Mouse (Mus musculus): ENCODE results near the gene Klhl29. TPM values are rescaled to one million over a fixed set of nuclear protein-coding genes. Genes with fewer than 3 reads are reported as not detected.

Gene Klhl29
- total and polyA plus RNA-seq, 3 experiments = 0.41 to 0.57 (median 0.42) TPM

- Histone ChIP-seq H3K27ac (no peak overlapping the region), H3K79me2 (replicated peaks; ENCODE audit: control insufficient read depth, insufficient read depth, low read length) (no peaks in the 10 kb centered on the region), H3K9ac (ENCODE audit: low read depth, low read length) (no peak overlapping the region), H3K4me1 (ENCODE audit: control insufficient read depth, insufficient read depth, low read length) (no peaks in the 10 kb centered on the region; the same call in none of the 2 replicates), H3K36me3 (ENCODE audit: control insufficient read depth, insufficient read depth, low read length) (no peaks in the 10 kb centered on the region), H3K4me3 (no peak overlapping the region), H3K27me3 (ENCODE audit: control insufficient read depth, insufficient read depth, low read length) (no peaks in the 10 kb centered on the region)
- 93% methylated on average over 2 of the region's 2 CpGs for WGBS
- intact Hi-C loops (cut with DNase I) = no loop called here
- DNase-seq = no peak
- TF ChIP-seq POLR2A (IDR thresholded peaks at IDR 0.05; ENCODE audit: insufficient read depth, low read depth, low read length) (no peak), CTCF (IDR thresholded peaks at IDR 0.05) (no peak), EP300 (IDR thresholded peaks at IDR 0.05; ENCODE audit: insufficient read depth, low read depth, low read length) (no peak)
Observed at GRCm38 (mm10) chr12:5252569-5252968, 122.9 kb downstream of the Klhl29 start.

GRCm38 (mm10) chr12:5250042-5250441 lies 125.4 kb downstream of the Klhl29 start:
- intact Hi-C loops (cut with DNase I) = no loop called here
- no peaks in the 10 kb centered on the region for H3K36me3 ChIP-seq (ENCODE audit: control insufficient read depth, insufficient read depth, low read length)
- H3K27me3 ChIP-seq (ENCODE audit: control insufficient read depth, insufficient read depth, low read length) = no peaks in the 10 kb centered on the region
- no peak overlapping the region for H3K4me3 ChIP-seq
- no peak overlapping the region for H3K27ac ChIP-seq
- 71% methylated on average over 7 of the region's 7 CpGs for WGBS
- H3K79me2 ChIP-seq (replicated peaks; ENCODE audit: control insufficient read depth, insufficient read depth, low read length) = no peaks in the 10 kb centered on the region
- no peak overlapping the region for H3K9ac ChIP-seq (ENCODE audit: low read depth, low read length)
- peaks cover 3% of the 10 kb centered on the region for H3K4me1 ChIP-seq (ENCODE audit: control insufficient read depth, insufficient read depth, low read length)
- TF ChIP-seq CTCF (IDR thresholded peaks at IDR 0.05) (no peak), EP300 (IDR thresholded peaks at IDR 0.05; ENCODE audit: insufficient read depth, low read depth, low read length) (no peak), POLR2A (IDR thresholded peaks at IDR 0.05; ENCODE audit: insufficient read depth, low read depth, low read length) (no peak)
- no peak for DNase-seq

GRCm38 (mm10) chr12:5249068-5249467 lies 126.4 kb downstream of the Klhl29 start:
- Histone ChIP-seq H3K9ac (ENCODE audit: low read depth, low read length) (no peak overlapping the region), H3K4me1 (ENCODE audit: control insufficient read depth, insufficient read depth, low read length) (peaks cover 4% of the 10 kb centered on the region), H3K79me2 (replicated peaks; ENCODE audit: control insufficient read depth, insufficient read depth, low read length) (no peaks in the 10 kb centered on the region), H3K4me3 (no peak overlapping the region), H3K27me3 (ENCODE audit: control insufficient read depth, insufficient read depth, low read length) (no peaks in the 10 kb centered on the region), H3K36me3 (ENCODE audit: control insufficient read depth, insufficient read depth, low read length) (no peaks in the 10 kb centered on the region), H3K27ac (no peak overlapping the region)
- DNase-seq = no peak
- intact Hi-C loops (cut with DNase I) = loop anchor here (5.0 to 10.0 kb wide), 2 partner anchors 104 to 163 kb away; no protein-coding TSS in a partner anchor
- TF ChIP-seq EP300 (IDR thresholded peaks at IDR 0.05; ENCODE audit: insufficient read depth, low read depth, low read length) (no peak), POLR2A (IDR thresholded peaks at IDR 0.05; ENCODE audit: insufficient read depth, low read depth, low read length) (no peak), CTCF (IDR thresholded peaks at IDR 0.05) (no peak)
- WGBS = 92% methylated on average over 13 of the region's 13 CpGs

- Histone ChIP-seq H3K9ac (ENCODE audit: low read depth, low read length) (no peak overlapping the region), H3K79me2 (replicated peaks; ENCODE audit: control insufficient read depth, insufficient read depth, low read length) (no peaks in the 10 kb centered on the region), H3K27me3 (ENCODE audit: control insufficient read depth, insufficient read depth, low read length) (no peaks in the 10 kb centered on the region), H3K4me3 (no peak overlapping the region), H3K4me1 (ENCODE audit: control insufficient read depth, insufficient read depth, low read length) (peaks cover 4% of the 10 kb centered on the region), H3K27ac (no peak overlapping the region), H3K36me3 (ENCODE audit: control insufficient read depth, insufficient read depth, low read length) (no peaks in the 10 kb centered on the region)
- 21% methylated on average over 6 of the region's 6 CpGs for WGBS
- intact Hi-C loops (cut with DNase I) = loop anchor here (5.0 to 10.0 kb wide), 2 partner anchors 103 to 165 kb away; no protein-coding TSS in a partner anchor
- TF ChIP-seq CTCF (IDR thresholded peaks at IDR 0.05) (peak; percentile 30; the same call in 1 of the 2 replicates), POLR2A (IDR thresholded peaks at IDR 0.05; ENCODE audit: insufficient read depth, low read depth, low read length) (no peak), EP300 (IDR thresholded peaks at IDR 0.05; ENCODE audit: insufficient read depth, low read depth, low read length) (peak; percentile 54; the same call in 1 of the 2 replicates)
- no peak for DNase-seq
Observed at GRCm38 (mm10) chr12:5247505-5247904, 128.0 kb downstream of the Klhl29 start.

- intact Hi-C loops (cut with DNase I) = loop anchor here (5.0 to 10.0 kb wide), 2 partner anchors 102 to 165 kb away; no protein-coding TSS in a partner anchor
- Histone ChIP-seq H3K27me3 (ENCODE audit: control insufficient read depth, insufficient read depth, low read length) (no peaks in the 10 kb centered on the region), H3K9ac (ENCODE audit: low read depth, low read length) (no peak overlapping the region), H3K27ac (no peak overlapping the region), H3K79me2 (replicated peaks; ENCODE audit: control insufficient read depth, insufficient read depth, low read length) (no peaks in the 10 kb centered on the region), H3K36me3 (ENCODE audit: control insufficient read depth, insufficient read depth, low read length) (no peaks in the 10 kb centered on the region), H3K4me3 (no peak overlapping the region), H3K4me1 (ENCODE audit: control insufficient read depth, insufficient read depth, low read length) (peaks cover 4% of the 10 kb centered on the region)
- DNase-seq = peak in 1 of 2 experiments; percentile 19
- no peak for TF ChIP-seq CTCF (IDR thresholded peaks at IDR 0.05)
- TF ChIP-seq EP300 (IDR thresholded peaks at IDR 0.05; ENCODE audit: insufficient read depth, low read depth, low read length) = no peak
- no peak for TF ChIP-seq POLR2A (IDR thresholded peaks at IDR 0.05; ENCODE audit: insufficient read depth, low read depth, low read length)
- WGBS = 52% methylated on average over 15 of the region's 15 CpGs
Observed at GRCm38 (mm10) chr12:5246721-5247341, 128.7 kb downstream of the Klhl29 start.

DNA sequence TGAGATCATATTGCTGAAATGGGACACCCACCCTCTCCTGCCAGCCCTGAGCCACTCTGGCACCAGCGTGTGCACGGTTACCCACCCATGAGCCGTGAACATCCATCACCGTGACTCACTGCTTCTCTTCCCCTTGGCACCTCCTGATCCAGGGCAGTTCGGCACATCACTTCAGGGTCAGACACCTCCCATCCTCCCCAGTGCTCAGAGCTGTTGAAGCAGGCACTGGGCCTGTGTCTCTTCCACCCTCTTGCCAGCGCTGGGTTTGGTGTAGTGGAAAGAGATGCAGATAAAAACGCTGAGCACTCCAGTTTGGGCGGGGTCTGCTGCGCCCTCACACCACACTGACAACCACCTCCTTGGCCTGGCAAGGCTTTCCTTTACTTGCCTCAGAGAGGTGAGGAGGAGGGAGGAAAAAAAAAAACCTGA lies 129.3 kb downstream of the Klhl29 start:
- Histone ChIP-seq H3K27ac (no peak overlapping the region), H3K36me3 (ENCODE audit: control insufficient read depth, insufficient read depth, low read length) (no peaks in the 10 kb centered on the region), H3K4me1 (ENCODE audit: control insufficient read depth, insufficient read depth, low read length) (peaks cover 4% of the 10 kb centered on the region), H3K9ac (ENCODE audit: low read depth, low read length) (no peak overlapping the region), H3K4me3 (no peak overlapping the region), H3K27me3 (ENCODE audit: control insufficient read depth, insufficient read depth, low read length) (no peaks in the 10 kb centered on the region), H3K79me2 (replicated peaks; ENCODE audit: control insufficient read depth, insufficient read depth, low read length) (no peaks in the 10 kb centered on the region)
- intact Hi-C loops (cut with DNase I) = loop anchor here (5.0 to 10.0 kb wide), 2 partner anchors 101 to 166 kb away; no protein-coding TSS in a partner anchor
- no peak for TF ChIP-seq POLR2A (IDR thresholded peaks at IDR 0.05; ENCODE audit: insufficient read depth, low read depth, low read length)
- TF ChIP-seq CTCF (IDR thresholded peaks at IDR 0.05) = no peak
- TF ChIP-seq EP300 (IDR thresholded peaks at IDR 0.05; ENCODE audit: insufficient read depth, low read depth, low read length) = no peak
- DNase-seq = peak in 1 of 2 experiments; percentile 24
- 59% methylated on average over 9 of the region's 9 CpGs for WGBS
